Mouse (Mus musculus) ES-Bruce4 (cell line): ENCODE measurements around the gene Marc2.

Source experiments
- CTCF ChIP-seq: IDR thresholded peaks from one replicate; pipeline ENCODE4 v1.8.1; 2011; ENCODE audit warnings: low read depth, low read length
- POLR2A ChIP-seq: IDR thresholded peaks from one replicate; pipeline ENCODE4 v1.8.1; 2011; ENCODE audit warnings: low read length; ENCODE audit not compliant: insufficient read depth

- TF ChIP-seq CTCF (no peak), POLR2A (no peak)
Observed at GRCm38 (mm10) chr1:184862636-184863035, 16.4 kb upstream of the Marc2 start.
